Comparison of ENCODE assay signal across 8 mouse cellular contexts in genomic region chr14:58018869-58019268, GRCm38 (mm10). TPM values are rescaled to one million over a fixed set of nuclear protein-coding genes. Genes with fewer than 3 reads are reported as not detected.
DNase-seq lines count a peak whose midpoint lies in the region; ATAC-seq and TF ChIP-seq lines count a peak whose summit lies in the region.

No protein-coding gene starts in this region.

- ATAC-seq in heart, postnatal 0 days (ENCODE audit: insufficient read depth, low read depth) = no peak

- H3K4me2 ChIP-seq in heart, postnatal 0 days (ENCODE audit: low read depth, low read length) = no peak overlapping the region

- no peak overlapping the region for H3K27ac ChIP-seq in heart, postnatal 0 days (ENCODE audit: low read depth)

- H3K4me3 ChIP-seq in heart, postnatal 0 days (ENCODE audit: low read depth, low read length) = no peak overlapping the region

- H3K4me1 ChIP-seq in heart, postnatal 0 days (ENCODE audit: control insufficient read depth, insufficient read depth) = no peaks in the 10 kb centered on the region

- H3K36me3 ChIP-seq in heart, postnatal 0 days (replicated peaks; ENCODE audit: control insufficient read depth, insufficient read depth, low read length) = no peaks in the 10 kb centered on the region

- DNase-seq in heart, postnatal 0 days (ENCODE audit: low spot score) = peak; percentile 14
- DNase-seq in heart, adult 9 months (ENCODE audit: low spot score in 2 of 2) = no peak
- peak; percentile 14 for DNase-seq in A20 (ENCODE audit: low read depth, low spot score)
- peak; percentile 33 for DNase-seq in WW6 (ENCODE audit: low read depth, low spot score)
- peak; percentile 53 to 60 for DNase-seq in kidney, postnatal 25 days
- DNase-seq in thymus, postnatal 10 days (ENCODE audit: low spot score in 2 of 2) = no peak
- no peak for DNase-seq in gastrocnemius, adult 18-20 months (ENCODE audit: low spot score)
- DNase-seq in yolk sac, embryonic 10.5 days (ENCODE audit: low spot score) = no peak

- peak; percentile 67 for TF ChIP-seq CTCF in heart, postnatal 0 days (IDR thresholded peaks at IDR 0.05; ENCODE audit: low read depth)

- H3K27me3 ChIP-seq in heart, postnatal 0 days (ENCODE audit: control insufficient read depth, insufficient read depth, low read length) = no peaks in the 10 kb centered on the region

- no peak overlapping the region for H3K9ac ChIP-seq in heart, postnatal 0 days (replicated peaks; ENCODE audit: low read depth, low read length)

- WGBS in heart, postnatal 0 days = 48% methylated on average over 2 of the region's 2 CpGs

- H3K9me3 ChIP-seq in heart, postnatal 0 days (replicated peaks; ENCODE audit: control insufficient read depth, low read length) = no peaks in the 10 kb centered on the region

- no peak for TF ChIP-seq EP300 in heart, postnatal 0 days (IDR thresholded peaks at IDR 0.05; ENCODE audit: low read depth)

RNA-seq across cellular contexts. Expression of gene Micu2, which starts 19.8 kb away (rescaled TPM):
- 48.0 and 56.9 TPM in 2 replicates for total RNA-seq in heart, postnatal 0 days (2014; rRNA removed; ENCODE audit: low replicate concordance)
- polyA plus RNA-seq in heart, postnatal 0 days (2015; fragmentation: Nextera tagmentation; extraction: Ambion mirVana) = 68.7 and 70.7 TPM in 2 replicates
- total RNA-seq in gastrocnemius, adult 18-20 months (2021) = 10 to 100 TPM; 37.1 to 43.6 TPM

RNA-seq across cellular contexts. Expression of gene Fgf9, which starts 51.5 kb away (rescaled TPM):
- 3.7 and 7.6 TPM in 2 replicates for total RNA-seq in heart, postnatal 0 days (2014; rRNA removed; ENCODE audit: low replicate concordance)
- 10.0 and 10.6 TPM in 2 replicates for polyA plus RNA-seq in heart, postnatal 0 days (2015; fragmentation: Nextera tagmentation; extraction: Ambion mirVana)
- 1 to 10 TPM in 1 of 2 experiments, under 1 TPM in 1; 0.57 to 2.5 TPM for total RNA-seq in gastrocnemius, adult 18-20 months (2021)

Comparison
In these comparisons a context has a peak if more than half of its experiments do, and no peak if none do; other contexts are left out.
1. DNase-seq: peak in heart, postnatal 0 days (single experiment), A20 (single experiment), WW6 (single experiment) and kidney, postnatal 25 days (2 of 2); none in heart, adult 9 months (0 of 2), thymus, postnatal 10 days (0 of 2), gastrocnemius, adult 18-20 months (single experiment) and yolk sac, embryonic 10.5 days (single experiment).